Mouse (Mus musculus) liver, adult 2 months (tissue): ENCODE data around the gene Hes3. TPM values are rescaled to one million over a fixed set of nuclear protein-coding genes. Genes with fewer than 3 reads are reported as not detected.

Experiments
- DNase-seq: peaks from one replicate; pipeline ENCODE4 v3.0.0-alpha.2; 2011; ENCODE audit warnings: low read depth, low spot score; ENCODE audit errors: extremely low read depth
- H3K27ac ChIP-seq: fragments of 200-500 bp; replicated peaks from 2 replicates; pipeline ENCODE4 v1.5.1; 2012; ENCODE audit warnings: low read depth, mild to moderate bottlenecking, control low read depth, inconsistent platforms, low read length; ENCODE audit not compliant: insufficient read depth
- H3K27me3 ChIP-seq: fragments of 200-500 bp; 2 replicates; pipeline ENCODE4 v1.6.1; 2012; ENCODE audit warnings: mild to moderate bottlenecking, moderate library complexity, low read length, inconsistent platforms; ENCODE audit not compliant: control insufficient read depth, insufficient read depth
- H3K36me3 ChIP-seq: fragments of 200-500 bp; 2 replicates; pipeline ENCODE4 v1.6.1; 2012; ENCODE audit warnings: low read length, inconsistent platforms; ENCODE audit not compliant: control insufficient read depth, insufficient read depth
- H3K4me1 ChIP-seq: fragments of 200-500 bp; 2 replicates; pipeline ENCODE4 v1.6.1; 2011; ENCODE audit warnings: low read length; ENCODE audit not compliant: control insufficient read depth, insufficient read depth
- H3K4me3 ChIP-seq: fragments of 200-500 bp; 2 replicates; pipeline ENCODE4 v1.5.1; 2011; ENCODE audit warnings: low read depth, mild to moderate bottlenecking, control low read depth, low read length, moderate library complexity; ENCODE audit not compliant: insufficient read depth
- H3K79me2 ChIP-seq: fragments of 200-500 bp; 2 replicates; pipeline ENCODE4 v1.6.1; 2012; ENCODE audit warnings: inconsistent platforms, mild to moderate bottlenecking, low read length, moderate library complexity; ENCODE audit not compliant: control insufficient read depth, insufficient read depth
- H3K9ac ChIP-seq: fragments of 200-500 bp; 2 replicates; pipeline ENCODE4 v1.6.1; 2012; ENCODE audit warnings: low read depth, mild to moderate bottlenecking, control low read depth, inconsistent platforms, low read length
- CTCF ChIP-seq: fragments of 200-500 bp; IDR thresholded peaks from 2 replicates; pipeline ENCODE4 v1.5.1; 2011; ENCODE audit warnings: low read depth, low read length, control low read depth
- POLR2A ChIP-seq: fragments of 200-500 bp; IDR thresholded peaks from 2 replicates; pipeline ENCODE4 v1.6.1; 2011; ENCODE audit warnings: low read length, control low read depth; ENCODE audit not compliant: insufficient read depth; ENCODE audit errors: extremely low read depth
- WGBS: fragments of 180-500 bp; shearing (Covaris S2); methylation state at CpG from one replicate; pipeline ENCODE4 v1.1.7; 2018; 5-methylcytosine and 5-hydroxymethylcytosine counted together
- polyA plus RNA-seq: library from polyadenylated mRNA; depleted of rRNA; stranded (reverse); fragments of >200 nt; gene quantifications from 2 replicates; pipeline ENCODE4 v1.2.3, GENCODE M21; 2012
- total RNA-seq: library from RNA; depleted of rRNA; stranded (reverse); fragments of >200 nt; gene quantifications from 2 replicates; pipeline ENCODE4 v1.2.3, GENCODE M21; 2014

Gene Hes3
- total and polyA plus RNA-seq, 2 experiments: not detected

- Histone ChIP-seq H3K4me1 (peaks cover 7% of the 10 kb centered on the region), H3K4me3 (no peak overlapping the region), H3K79me2 (no peaks in the 10 kb centered on the region), H3K27ac (no peak overlapping the region), H3K36me3 (no peaks in the 10 kb centered on the region), H3K9ac (no peak overlapping the region), H3K27me3 (no peaks in the 10 kb centered on the region)
- 92% methylated on average over 8 of the region's 8 CpGs for WGBS
- TF ChIP-seq POLR2A: no peak
- no peak for TF ChIP-seq CTCF
- DNase-seq: no peak
Observed at GRCm38 (mm10) chr4:152260451-152260850, 31.0 kb downstream of the Hes3 start.

GRCm38 (mm10) chr4:152257070-152257469 lies 34.4 kb downstream of the Hes3 start:
- Histone ChIP-seq H3K4me3 (no peak overlapping the region), H3K4me1 (no peaks in the 10 kb centered on the region), H3K79me2 (no peaks in the 10 kb centered on the region), H3K27ac (no peak overlapping the region), H3K36me3 (no peaks in the 10 kb centered on the region), H3K9ac (no peak overlapping the region), H3K27me3 (no peaks in the 10 kb centered on the region)
- no peak for DNase-seq
- WGBS: 60% methylated on average over 6 of the region's 6 CpGs
- TF ChIP-seq CTCF: no peak
- no peak for TF ChIP-seq POLR2A

DNA sequence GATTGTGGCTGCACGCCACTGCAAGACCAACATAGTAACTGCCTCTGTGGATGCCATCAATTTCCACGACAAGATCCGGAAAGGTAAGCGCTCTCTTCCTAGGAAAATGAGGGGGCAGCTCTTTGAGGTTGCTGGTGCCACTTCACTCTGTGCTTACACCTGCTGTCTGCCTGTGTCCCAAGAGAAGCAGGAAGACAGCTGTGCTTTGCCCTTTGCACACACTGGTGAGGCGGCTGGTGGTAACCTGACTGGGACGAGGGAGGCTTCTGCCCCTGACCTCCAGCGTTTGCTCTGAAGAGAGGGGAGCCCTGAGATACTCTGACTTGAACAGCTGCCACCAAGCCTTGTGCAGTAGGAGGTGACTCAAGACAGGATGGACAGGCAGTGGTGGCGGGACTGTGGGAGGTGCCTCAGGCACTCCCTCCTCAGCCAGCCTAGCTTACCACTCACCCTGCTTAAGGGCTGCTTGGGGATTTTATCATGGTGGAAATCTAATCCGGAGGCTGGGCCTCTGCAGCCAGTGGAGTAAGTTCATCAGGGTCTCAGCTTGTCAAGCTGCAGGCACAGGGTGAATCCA lies 38.2 kb downstream of the Hes3 start:
- no peak for DNase-seq
- WGBS: 79% methylated on average over 9 of the region's 9 CpGs
- no peaks in the 10 kb centered on the region for H3K27me3 ChIP-seq
- no peak overlapping the region for H3K9ac ChIP-seq
- no peaks in the 10 kb centered on the region for H3K4me1 ChIP-seq
- TF ChIP-seq POLR2A: no peak
- no peak for TF ChIP-seq CTCF
- no peaks in the 10 kb centered on the region for H3K36me3 ChIP-seq
- H3K27ac ChIP-seq: no peak overlapping the region
- no peak overlapping the region for H3K4me3 ChIP-seq
- H3K79me2 ChIP-seq: no peaks in the 10 kb centered on the region

- no peaks in the 10 kb centered on the region for H3K27me3 ChIP-seq
- H3K9ac ChIP-seq: no peak overlapping the region
- H3K4me1 ChIP-seq: no peaks in the 10 kb centered on the region
- TF ChIP-seq POLR2A: no peak
- 91% methylated on average over 6 of the region's 6 CpGs for WGBS
- H3K36me3 ChIP-seq: no peaks in the 10 kb centered on the region
- no peak overlapping the region for H3K4me3 ChIP-seq
- no peaks in the 10 kb centered on the region for H3K79me2 ChIP-seq
- DNase-seq: no peak
- H3K27ac ChIP-seq: no peak overlapping the region
Observed at GRCm38 (mm10) chr4:152250615-152251014, 40.8 kb downstream of the Hes3 start.

DNA sequence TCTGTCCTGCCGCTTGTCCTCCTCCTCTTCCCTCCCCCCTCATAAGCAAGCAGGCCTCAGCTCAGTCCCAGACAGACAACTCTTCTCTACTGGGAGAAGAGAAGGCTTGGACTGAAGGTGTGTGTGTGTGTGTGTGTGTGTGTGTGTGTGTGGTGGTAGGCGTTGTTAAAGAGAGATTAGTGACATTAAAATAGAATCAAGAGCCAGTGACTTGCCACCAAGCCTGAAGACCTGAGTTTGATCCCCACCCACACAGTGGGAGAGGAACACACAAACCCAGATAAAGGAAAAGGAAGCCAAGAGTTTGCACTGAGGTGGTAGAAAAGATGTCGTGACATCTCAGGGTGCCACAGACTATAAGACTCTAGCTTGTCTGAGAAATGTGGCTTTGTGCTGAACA lies 44.3 kb downstream of the Hes3 start:
- no peaks in the 10 kb centered on the region for H3K79me2 ChIP-seq

GRCm38 (mm10) chr4:152246011-152246410 lies 45.5 kb downstream of the Hes3 start:
- no peak for TF ChIP-seq POLR2A
- TF ChIP-seq CTCF: no peak
- Histone ChIP-seq H3K36me3 (no peaks in the 10 kb centered on the region), H3K9ac (no peak overlapping the region), H3K27ac (no peak overlapping the region), H3K4me1 (peaks cover 3% of the 10 kb centered on the region; the same call in 1 of the 2 replicates), H3K79me2 (no peaks in the 10 kb centered on the region), H3K27me3 (no peaks in the 10 kb centered on the region), H3K4me3 (no peak overlapping the region)
- WGBS: 95% methylated on average over 6 of the region's 6 CpGs
- DNase-seq: no peak

More for the DNA sequence above, 44.3 kb downstream of the Hes3 start:
- no peak for DNase-seq
- peaks cover 3% of the 10 kb centered on the region; the same call in 1 of the 2 replicates for H3K4me1 ChIP-seq
- WGBS: 81% methylated on average over 3 of the region's 3 CpGs
- no peaks in the 10 kb centered on the region for H3K36me3 ChIP-seq
- H3K4me3 ChIP-seq: no peak overlapping the region
- TF ChIP-seq CTCF (no peak), POLR2A (no peak)
- H3K27ac ChIP-seq: no peak overlapping the region
- no peaks in the 10 kb centered on the region for H3K27me3 ChIP-seq
- H3K9ac ChIP-seq: no peak overlapping the region
